Mouse (Mus musculus) thymus, adult 2 months (tissue): ENCODE measurements around the gene Tango2. TPM values are rescaled to one million over a fixed set of nuclear protein-coding genes. Genes with fewer than 3 reads are reported as not detected.

Source experiments
- DNase-seq: peaks from one replicate; pipeline ENCODE4 v3.0.0; 2021
- H3K27ac ChIP-seq: fragments of 200-500 bp; 2 replicates; pipeline ENCODE4 v1.5.1; 2012; ENCODE audit warnings: low read length, control low read depth; ENCODE audit not compliant: control insufficient read depth, insufficient read depth
- H3K27me3 ChIP-seq: fragments of 200-500 bp; 2 replicates; pipeline ENCODE4 v1.6.1; 2012; ENCODE audit warnings: mild to moderate bottlenecking, low read length, moderate library complexity, mixed read lengths; ENCODE audit not compliant: control insufficient read depth, insufficient read depth
- H3K36me3 ChIP-seq: fragments of 200-500 bp; 2 replicates; pipeline ENCODE4 v1.6.1; 2012; ENCODE audit warnings: mild to moderate bottlenecking, low read length, moderate library complexity; ENCODE audit not compliant: control insufficient read depth, insufficient read depth
- H3K4me1 ChIP-seq: fragments of 200-500 bp; replicated peaks from 2 replicates; pipeline ENCODE4 v1.6.1; 2012; ENCODE audit warnings: low read length; ENCODE audit not compliant: control insufficient read depth, insufficient read depth
- H3K4me3 ChIP-seq: fragments of 200-500 bp; 2 replicates; pipeline ENCODE4 v1.5.1; 2012; ENCODE audit warnings: mild to moderate bottlenecking, low read length, control low read depth, moderate library complexity; ENCODE audit not compliant: control insufficient read depth, insufficient read depth
- CTCF ChIP-seq: fragments of 200-500 bp; IDR thresholded peaks from 2 replicates; pipeline ENCODE4 v1.5.1; 2012; ENCODE audit warnings: mild to moderate bottlenecking, control low read depth, low read length, moderate library complexity, borderline replicate concordance; ENCODE audit not compliant: control insufficient read depth, poor library complexity, insufficient read depth; ENCODE audit errors: extremely low read depth
- POLR2A ChIP-seq: fragments of 200-500 bp; IDR thresholded peaks from 2 replicates; pipeline ENCODE4 v1.6.1; 2012; ENCODE audit warnings: mild to moderate bottlenecking, low read length, control low read depth, moderate library complexity; ENCODE audit not compliant: control insufficient read depth, poor library complexity, insufficient read depth; ENCODE audit errors: extremely low read depth
- WGBS: fragments of 180-500 bp; shearing (Covaris S2); methylation state at CpG from one replicate; pipeline ENCODE4 v1.1.7; 2018; 5-methylcytosine and 5-hydroxymethylcytosine counted together
- polyA plus RNA-seq: library from polyadenylated mRNA; depleted of rRNA; stranded (reverse); fragments of >200 nt; gene quantifications from 2 replicates; pipeline ENCODE4 v1.2.3, GENCODE M21; 2012; rRNA removed

The Tango2 gene
- polyA plus RNA-seq = 53.7 and 67.3 TPM in 2 replicates

GRCm38 (mm10) chr16:18347931-18348600, at the start of gene Tango2, which contains the start of gene Arvcf:
TSS of gene Tango2 (minus strand) at chr16:18348103.
TSS of gene Arvcf (plus strand) at chr16:18348182.
- Histone ChIP-seq H3K27ac (no peak within 1 kb of the TSS), H3K4me3 (peak within 1 kb of the TSS; percentile 49), H3K27me3 (peaks cover 14% of the 10 kb centered on the region), H3K4me1 (peaks cover 15% of the 10 kb centered on the region), H3K36me3 (no peaks in the 10 kb centered on the region)
- peak; percentile 63 for DNase-seq
- WGBS = 2% methylated on average over 44 of the region's 44 CpGs
- TF ChIP-seq CTCF (0 out of 2 replicates have a peak, but pooled peaks have one; percentile 12), POLR2A (no peak)

DNA sequence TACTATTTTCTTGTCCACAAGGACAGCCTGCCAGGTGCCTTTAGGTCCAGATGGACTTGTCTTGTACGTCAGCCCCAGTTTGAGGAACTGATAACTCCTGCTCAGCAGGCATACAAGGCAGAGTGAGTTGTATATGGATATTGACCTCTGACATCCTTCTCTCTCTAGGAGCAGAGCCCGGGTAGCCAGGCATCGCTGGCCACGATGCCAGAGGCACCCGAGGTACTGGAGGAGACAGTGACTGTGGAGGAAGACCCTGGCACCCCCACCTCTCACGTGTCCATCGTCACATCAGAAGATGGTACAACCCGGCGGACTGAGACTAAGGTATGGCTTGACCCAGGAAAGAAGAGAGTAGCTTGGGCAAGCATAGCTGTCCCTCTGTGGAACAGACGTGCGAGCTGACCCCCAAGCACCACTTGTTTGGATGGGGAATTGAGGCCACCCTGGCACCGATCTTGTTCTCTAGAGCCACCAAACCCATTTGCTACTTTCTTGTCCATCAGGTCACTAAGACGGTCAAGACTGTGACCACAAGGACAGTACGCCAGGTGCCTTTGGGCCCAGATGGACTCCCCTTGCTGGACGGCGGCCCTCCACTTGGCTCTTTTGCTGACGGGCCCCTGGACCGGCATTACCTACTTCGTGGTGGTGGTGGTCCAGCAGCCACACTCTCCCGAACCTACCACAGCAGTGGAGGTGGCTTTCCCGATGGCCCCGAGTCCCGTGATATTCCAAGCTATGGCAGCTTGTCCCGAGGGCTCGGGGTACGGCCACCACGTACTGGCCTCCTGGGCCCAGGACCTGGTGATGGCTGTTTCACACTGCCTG, 49.1 kb upstream of the Tango2 start:
- H3K4me1 ChIP-seq = peaks cover 11% of the 10 kb centered on the region

DNA sequence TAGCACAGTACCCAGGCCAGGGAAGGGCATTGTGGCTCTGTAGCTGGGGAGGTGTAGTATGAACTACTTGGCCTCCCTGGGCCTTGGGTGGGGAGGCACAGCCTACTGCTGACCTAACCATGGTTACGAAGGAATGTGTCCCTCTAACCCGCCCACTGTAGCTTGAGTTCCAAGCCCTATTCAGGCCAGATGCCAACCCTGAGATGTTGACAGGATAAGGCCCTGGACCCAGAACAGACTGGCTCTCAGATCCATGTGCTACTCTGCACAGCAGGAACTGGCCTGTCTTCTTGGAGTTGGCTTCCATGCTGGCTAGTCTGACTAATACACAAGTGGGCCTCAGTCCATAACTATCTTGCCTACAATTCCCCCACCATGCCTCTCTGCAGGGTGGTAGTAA, 48.3 kb upstream of the Tango2 start:
- H3K4me3 ChIP-seq = no peak overlapping the region
- H3K27me3 ChIP-seq = no peaks in the 10 kb centered on the region
- no peak overlapping the region for H3K27ac ChIP-seq
- 97% methylated on average over 2 of the region's 2 CpGs for WGBS
- peaks cover 11% of the 10 kb centered on the region for H3K4me1 ChIP-seq
- peaks cover 6% of the 10 kb centered on the region; the same call in 1 of the 2 replicates for H3K36me3 ChIP-seq
- TF ChIP-seq POLR2A (no peak), CTCF (no peak)
- no peak for DNase-seq

More for the DNA sequence above, 49.1 kb upstream of the Tango2 start:
- no peak overlapping the region for H3K27ac ChIP-seq
- peaks cover 6% of the 10 kb centered on the region; the same call in 1 of the 2 replicates for H3K36me3 ChIP-seq
- H3K27me3 ChIP-seq = no peaks in the 10 kb centered on the region
- H3K4me3 ChIP-seq = no peak overlapping the region
- 97% methylated on average over 27 of the region's 27 CpGs for WGBS
- no peak for TF ChIP-seq POLR2A
- no peak for TF ChIP-seq CTCF
- DNase-seq = no peak

DNA sequence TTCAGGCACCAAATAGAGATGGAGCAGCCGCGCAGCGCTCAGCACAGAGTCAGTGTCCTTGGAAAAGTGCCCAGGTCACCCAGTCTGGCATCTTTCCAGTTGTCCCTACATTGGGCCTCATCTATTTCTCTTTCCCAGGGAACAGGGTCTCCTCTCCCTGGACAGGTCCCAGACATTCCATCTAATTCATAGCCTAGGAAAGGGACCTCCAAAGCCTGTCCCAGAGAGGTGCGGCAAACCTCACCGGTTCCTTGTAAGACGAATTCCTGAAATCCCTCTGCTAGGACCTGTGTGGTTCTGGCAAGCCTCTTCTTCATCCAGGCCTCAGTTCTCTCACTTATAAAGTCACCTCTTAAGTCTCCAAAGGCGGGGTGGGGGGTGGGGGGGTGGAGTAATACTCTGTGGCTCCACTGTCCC, 47.7 kb upstream of the Tango2 start:
- H3K36me3 ChIP-seq = peaks cover 6% of the 10 kb centered on the region; the same call in 1 of the 2 replicates
- 92% methylated on average over 6 of the region's 7 CpGs for WGBS
- DNase-seq = no peak
- no peaks in the 10 kb centered on the region for H3K27me3 ChIP-seq
- H3K27ac ChIP-seq = no peak overlapping the region
- H3K4me1 ChIP-seq = peaks cover 11% of the 10 kb centered on the region
- H3K4me3 ChIP-seq = no peak overlapping the region
- TF ChIP-seq CTCF (no peak), POLR2A (no peak)

GRCm38 (mm10) chr16:18394777-18395619, 47.1 kb upstream of the Tango2 start:
- Histone ChIP-seq H3K27me3 (no peaks in the 10 kb centered on the region), H3K36me3 (peaks cover 6% of the 10 kb centered on the region; the same call in 1 of the 2 replicates), H3K4me1 (peaks cover 16% of the 10 kb centered on the region), H3K27ac (no peak overlapping the region), H3K4me3 (no peak overlapping the region)
- DNase-seq = no peak
- TF ChIP-seq POLR2A = no peak
- WGBS = 96% methylated on average over 11 of the region's 11 CpGs

DNA sequence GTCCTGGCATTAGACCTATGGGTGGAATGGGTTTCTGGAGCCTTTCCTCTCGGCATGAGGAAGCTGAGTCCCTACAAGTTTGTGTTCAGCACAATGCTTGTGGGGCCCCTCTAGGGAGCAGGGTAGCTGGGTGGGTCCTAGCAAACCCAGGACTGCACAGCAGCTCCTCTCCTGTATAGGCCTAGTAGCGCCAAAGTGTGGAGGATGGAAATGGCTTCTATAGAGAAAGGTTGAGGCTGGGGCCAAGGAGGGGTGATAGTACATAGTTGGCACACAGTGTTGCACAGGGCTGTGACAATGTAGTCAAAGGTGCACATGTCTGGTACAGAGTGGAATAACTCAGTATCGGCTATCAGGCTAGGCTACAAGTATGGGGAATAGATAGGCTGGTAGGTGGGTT, 46.2 kb upstream of the Tango2 start:
- Histone ChIP-seq H3K27me3 (no peaks in the 10 kb centered on the region), H3K27ac (no peak overlapping the region), H3K4me1 (peaks cover 25% of the 10 kb centered on the region), H3K4me3 (no peak overlapping the region), H3K36me3 (peaks cover 6% of the 10 kb centered on the region; the same call in 1 of the 2 replicates)
- no peak for TF ChIP-seq POLR2A
- no peak for TF ChIP-seq CTCF
- DNase-seq = no peak
- 94% methylated on average over 3 of the region's 3 CpGs for WGBS
